Mouse (Mus musculus): Measurements from ENCODE around the gene 2410004B18Rik. TPM values are rescaled to one million over a fixed set of nuclear protein-coding genes. Genes with fewer than 3 reads are reported as not detected.

2410004B18Rik gene
- polyA plus RNA-seq, 1 experiment, result 23.2 TPM

- no peak for TF ChIP-seq CTCF (IDR thresholded peaks at IDR 0.05; ENCODE audit: low read depth, low read length)
- no peak for TF ChIP-seq POLR2A (IDR thresholded peaks at IDR 0.05; ENCODE audit: borderline replicate concordance, low read depth, low read length)
- Histone ChIP-seq H3K4me3 (ENCODE audit: insufficient read depth, low read length) (no peak overlapping the region), H3K27ac (ENCODE audit: insufficient read depth, low read depth, low read length) (no peak overlapping the region), H3K4me1 (ENCODE audit: control insufficient read depth, insufficient read depth, low read length) (no peaks in the 10 kb centered on the region)
These were observed 48.6 kb downstream of the 2410004B18Rik start for GRCm38 (mm10) chr3:145986317-145987001.

- no peak for TF ChIP-seq POLR2A (IDR thresholded peaks at IDR 0.05; ENCODE audit: borderline replicate concordance, low read depth, low read length)
- no peak for TF ChIP-seq CTCF (IDR thresholded peaks at IDR 0.05; ENCODE audit: low read depth, low read length)
- no peak within 1 kb of the TSS for H3K27ac ChIP-seq (ENCODE audit: insufficient read depth, low read depth, low read length)
- H3K4me1 ChIP-seq (ENCODE audit: control insufficient read depth, insufficient read depth, low read length), result no peaks in the 10 kb centered on the region
- H3K4me3 ChIP-seq (ENCODE audit: insufficient read depth, low read length), result peak within 1 kb of the TSS; percentile 46
These were observed 49.6 kb downstream of the 2410004B18Rik start, which contains the start of gene Syde2 for GRCm38 (mm10) chr3:145987268-145987969. Gene Syde2 (plus strand): TSS chr3:145987870.

- no peak overlapping the region for H3K27ac ChIP-seq (ENCODE audit: insufficient read depth, low read depth, low read length)
- no peaks in the 10 kb centered on the region for H3K4me1 ChIP-seq (ENCODE audit: control insufficient read depth, insufficient read depth, low read length)
- H3K4me3 ChIP-seq (ENCODE audit: insufficient read depth, low read length), result peak overlapping the region; percentile 46
- TF ChIP-seq CTCF (IDR thresholded peaks at IDR 0.05; ENCODE audit: low read depth, low read length) (no peak), POLR2A (IDR thresholded peaks at IDR 0.05; ENCODE audit: borderline replicate concordance, low read depth, low read length) (no peak)
These were observed 50.3 kb downstream of the 2410004B18Rik start for GRCm38 (mm10) chr3:145987970-145988683.

GRCm38 (mm10) chr3:145988684-145989575 is 51.1 kb downstream of the 2410004B18Rik start:
- no peak overlapping the region for H3K27ac ChIP-seq (ENCODE audit: insufficient read depth, low read depth, low read length)
- H3K4me1 ChIP-seq (ENCODE audit: control insufficient read depth, insufficient read depth, low read length), result no peaks in the 10 kb centered on the region
- peak overlapping the region; percentile 46; the same call in 1 of the 2 replicates for H3K4me3 ChIP-seq (ENCODE audit: insufficient read depth, low read length)
- no peak for TF ChIP-seq POLR2A (IDR thresholded peaks at IDR 0.05; ENCODE audit: borderline replicate concordance, low read depth, low read length)
- no peak for TF ChIP-seq CTCF (IDR thresholded peaks at IDR 0.05; ENCODE audit: low read depth, low read length)

- Histone ChIP-seq H3K4me3 (ENCODE audit: insufficient read depth, low read length) (no peak overlapping the region), H3K4me1 (ENCODE audit: control insufficient read depth, insufficient read depth, low read length) (no peaks in the 10 kb centered on the region), H3K27ac (ENCODE audit: insufficient read depth, low read depth, low read length) (no peak overlapping the region)
- TF ChIP-seq POLR2A (IDR thresholded peaks at IDR 0.05; ENCODE audit: borderline replicate concordance, low read depth, low read length) (no peak), CTCF (IDR thresholded peaks at IDR 0.05; ENCODE audit: low read depth, low read length) (no peak)
These were observed 51.8 kb downstream of the 2410004B18Rik start for GRCm38 (mm10) chr3:145989576-145990081.

GRCm38 (mm10) chr3:145991130-145991529 is 53.3 kb downstream of the 2410004B18Rik start:
- H3K27ac ChIP-seq (ENCODE audit: insufficient read depth, low read depth, low read length), result no peak overlapping the region
- no peak overlapping the region for H3K4me3 ChIP-seq (ENCODE audit: insufficient read depth, low read length)
- TF ChIP-seq POLR2A (IDR thresholded peaks at IDR 0.05; ENCODE audit: borderline replicate concordance, low read depth, low read length) (no peak), CTCF (IDR thresholded peaks at IDR 0.05; ENCODE audit: low read depth, low read length) (no peak)
- no peaks in the 10 kb centered on the region for H3K4me1 ChIP-seq (ENCODE audit: control insufficient read depth, insufficient read depth, low read length)

GRCm38 (mm10) chr3:145991976-145992730 is 54.3 kb downstream of the 2410004B18Rik start:
- Histone ChIP-seq H3K27ac (ENCODE audit: insufficient read depth, low read depth, low read length) (no peak overlapping the region), H3K4me3 (ENCODE audit: insufficient read depth, low read length) (no peak overlapping the region), H3K4me1 (ENCODE audit: control insufficient read depth, insufficient read depth, low read length) (no peaks in the 10 kb centered on the region)
- TF ChIP-seq POLR2A (IDR thresholded peaks at IDR 0.05; ENCODE audit: borderline replicate concordance, low read depth, low read length), result no peak

GRCm38 (mm10) chr3:145992796-145993195 is 55.0 kb downstream of the 2410004B18Rik start:
- TF ChIP-seq POLR2A (IDR thresholded peaks at IDR 0.05; ENCODE audit: borderline replicate concordance, low read depth, low read length) (no peak), CTCF (IDR thresholded peaks at IDR 0.05; ENCODE audit: low read depth, low read length) (no peak)
- Histone ChIP-seq H3K4me1 (ENCODE audit: control insufficient read depth, insufficient read depth, low read length) (no peaks in the 10 kb centered on the region), H3K27ac (ENCODE audit: insufficient read depth, low read depth, low read length) (no peak overlapping the region), H3K4me3 (ENCODE audit: insufficient read depth, low read length) (no peak overlapping the region)

Measured in bone marrow macrophage, adult 2 months (primary cell).